Mouse (Mus musculus): ENCODE measurements at regions not wholly inside any gene's neighbourhood (a gene's known extent, or its start where the extent isn't known, plus 50 kb on each side); places are given as distances from the start of the nearest gene placed in this dataset.

DNA sequence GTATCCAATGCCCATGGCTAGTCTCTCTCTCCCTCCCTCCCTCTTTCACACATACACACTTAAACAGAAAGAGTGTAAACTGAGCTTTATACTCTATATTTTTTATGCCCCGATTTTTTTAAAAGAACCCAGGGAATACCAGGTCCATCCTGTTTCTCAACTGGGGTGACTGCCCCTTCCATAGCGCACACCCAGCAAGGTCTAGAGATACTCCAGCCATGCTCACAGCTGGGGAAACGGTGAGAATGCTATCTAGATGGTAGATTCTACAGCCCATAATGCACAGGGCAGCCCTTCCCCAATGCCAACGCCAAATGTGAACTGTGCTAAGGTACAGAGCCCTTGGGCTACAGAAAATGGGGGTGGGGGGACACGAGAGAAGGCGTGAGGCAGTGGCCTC lies 51.2 kb upstream of the Tln2 start:
- no peak for ATAC-seq (ENCODE audit: low TSS enrichment)

DNA sequence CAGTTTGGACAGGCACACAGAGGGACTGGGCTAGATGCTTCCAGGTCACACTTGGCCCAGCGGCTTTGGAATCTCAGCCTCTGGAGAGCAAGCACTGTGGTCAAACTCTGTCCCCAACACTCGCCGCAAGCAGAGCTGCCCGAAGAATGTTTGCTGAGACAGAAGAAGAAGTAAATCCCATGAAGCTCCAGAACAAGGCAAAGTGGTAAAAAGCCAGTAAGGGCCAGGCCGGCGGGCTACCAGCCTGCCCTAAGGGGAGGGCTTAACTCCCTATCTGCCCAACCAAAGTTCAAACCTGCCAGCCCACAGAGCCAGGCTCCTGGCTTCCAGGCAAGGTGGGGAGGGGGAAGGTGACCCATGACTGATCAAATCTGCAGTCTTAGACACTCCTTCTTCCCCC lies 52.2 kb upstream of the Tln2 start:
- ATAC-seq (ENCODE audit: low TSS enrichment) = no peak

DNA sequence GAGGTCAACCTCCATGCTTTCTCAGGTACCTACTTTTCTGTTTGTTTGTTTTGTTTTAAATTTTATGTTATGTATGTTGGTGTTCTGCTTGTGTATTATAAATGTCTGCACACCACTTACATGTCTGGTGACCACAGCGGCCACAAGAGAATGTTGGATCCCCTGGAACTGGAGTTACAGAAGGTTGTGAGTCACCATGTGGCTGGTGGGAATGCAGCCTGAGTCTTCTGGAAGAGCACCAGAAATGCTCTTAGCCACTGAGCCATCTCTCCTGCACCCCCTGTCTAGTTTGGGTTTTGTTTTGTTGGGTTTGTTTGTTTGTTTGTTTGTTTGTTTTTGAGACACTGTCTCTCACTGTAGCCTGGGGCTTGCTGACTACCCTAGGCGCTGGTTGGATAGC lies 52.6 kb upstream of the Tln2 start:
- no peak for ATAC-seq (ENCODE audit: low TSS enrichment)

DNA sequence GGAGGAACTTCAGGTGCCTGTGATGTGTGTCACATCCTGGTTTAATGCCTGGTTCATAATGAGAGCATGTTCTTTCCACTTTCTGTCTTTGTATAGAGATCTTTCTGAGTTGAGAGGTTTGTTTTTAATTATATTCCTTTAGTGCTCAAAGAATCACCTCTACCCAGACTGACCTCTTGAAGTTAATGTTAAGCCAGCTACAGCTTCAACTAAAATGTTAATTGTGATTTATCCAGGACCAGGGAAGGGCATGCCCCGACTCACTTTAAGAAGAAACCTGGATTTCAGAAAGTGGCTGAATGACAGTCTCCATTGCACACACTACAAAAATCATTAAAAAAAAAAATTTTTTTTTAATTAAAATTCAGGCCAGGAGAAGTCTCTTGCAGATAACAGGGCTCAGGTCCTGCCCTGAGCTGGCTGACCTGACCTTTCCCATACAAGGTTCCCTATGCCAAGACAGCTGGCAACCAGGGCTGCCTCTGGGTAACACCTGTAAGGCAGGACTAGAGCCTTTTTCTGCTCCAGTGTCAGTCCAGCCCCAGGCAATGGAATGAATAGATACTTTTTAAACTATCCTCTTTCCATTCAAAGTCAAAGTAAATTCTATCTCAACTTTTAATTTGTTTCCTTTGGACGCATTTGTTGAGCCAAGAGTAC lies 54.7 kb upstream of the Tln2 start:
- ATAC-seq (ENCODE audit: low TSS enrichment) = no peak

DNA sequence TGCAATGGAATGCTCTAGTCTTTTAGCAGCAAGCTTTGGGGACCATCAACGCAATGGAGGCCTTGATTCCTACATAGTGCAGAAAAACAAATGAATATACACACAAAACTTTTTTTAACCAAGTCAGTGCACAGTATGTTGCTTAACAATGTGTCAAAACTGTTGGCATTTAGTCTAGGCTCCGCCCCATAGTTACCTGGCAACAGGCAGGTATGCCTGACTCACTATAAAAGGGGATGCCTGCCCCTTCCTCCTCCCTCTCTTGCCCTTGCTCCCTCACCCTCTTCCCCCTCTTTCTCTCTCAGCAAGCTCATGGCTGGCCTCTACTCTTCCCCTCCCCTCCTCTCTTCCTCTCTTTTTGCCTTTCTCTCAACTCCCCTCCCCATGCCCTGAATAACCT lies 56.7 kb upstream of the Tln2 start:
- ATAC-seq (ENCODE audit: low TSS enrichment) = no peak

DNA sequence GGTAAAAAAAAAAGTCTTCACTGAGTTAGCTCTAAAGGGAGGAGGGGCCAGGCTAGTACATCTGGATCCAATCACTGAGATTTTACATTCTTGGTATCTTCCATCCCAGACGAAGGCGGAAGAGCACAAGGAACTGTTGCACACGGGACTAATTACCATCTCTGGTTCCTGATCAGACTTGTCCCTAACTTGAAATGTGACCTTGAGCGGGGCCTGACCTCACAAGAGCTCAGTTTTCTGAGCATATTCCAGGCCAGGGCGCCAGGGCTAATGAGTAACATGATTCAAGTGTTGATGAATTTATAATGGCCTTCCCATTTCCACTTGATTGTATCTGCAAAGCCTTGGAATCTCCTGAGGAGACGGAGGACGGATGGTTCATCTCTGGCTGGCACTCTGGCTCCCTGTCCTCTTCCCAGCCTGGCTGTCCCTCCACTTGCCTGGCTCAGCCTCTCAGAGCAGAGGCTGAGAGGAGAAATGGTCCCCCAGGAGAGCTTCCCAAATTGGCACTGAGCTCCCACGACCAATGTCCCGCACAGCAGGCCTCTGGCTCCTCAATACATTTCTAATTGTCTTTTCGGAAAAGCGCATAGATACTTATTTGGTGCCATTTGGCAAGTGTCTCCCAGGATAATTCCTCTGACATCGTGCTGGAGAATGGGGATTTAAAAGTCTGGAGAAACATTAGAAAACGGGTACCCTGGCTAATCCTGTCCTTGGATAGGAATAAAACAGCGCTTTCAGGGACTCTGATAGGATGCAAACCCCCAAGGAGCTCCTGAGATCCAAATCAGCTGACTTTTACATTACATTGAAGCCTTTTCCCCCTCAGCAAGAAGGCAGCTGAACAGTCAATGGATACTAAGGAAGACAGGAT lies 58.1 kb upstream of the Tln2 start:
- ATAC-seq (ENCODE audit: low TSS enrichment) = no peak

DNA sequence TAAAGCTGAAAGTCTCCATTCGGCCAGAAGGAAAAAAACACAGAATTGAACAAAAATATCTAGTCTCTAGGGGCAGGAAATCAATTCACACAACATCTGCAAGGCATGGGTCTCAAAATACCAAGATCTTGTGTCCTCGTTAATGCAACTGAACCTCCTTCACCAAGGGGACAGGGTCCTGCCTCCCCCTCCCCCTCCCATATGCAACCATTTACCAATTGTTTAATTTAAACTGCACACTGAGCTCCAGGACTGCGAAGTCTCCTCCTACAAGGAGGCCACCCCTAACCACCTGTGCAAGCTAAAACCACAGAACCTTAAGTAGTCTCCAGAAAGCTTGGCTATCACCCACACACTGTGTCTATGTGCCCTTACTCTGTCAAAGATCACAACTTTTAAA lies 61.4 kb upstream of the Tln2 start:
- ATAC-seq (ENCODE audit: low TSS enrichment) = no peak

DNA sequence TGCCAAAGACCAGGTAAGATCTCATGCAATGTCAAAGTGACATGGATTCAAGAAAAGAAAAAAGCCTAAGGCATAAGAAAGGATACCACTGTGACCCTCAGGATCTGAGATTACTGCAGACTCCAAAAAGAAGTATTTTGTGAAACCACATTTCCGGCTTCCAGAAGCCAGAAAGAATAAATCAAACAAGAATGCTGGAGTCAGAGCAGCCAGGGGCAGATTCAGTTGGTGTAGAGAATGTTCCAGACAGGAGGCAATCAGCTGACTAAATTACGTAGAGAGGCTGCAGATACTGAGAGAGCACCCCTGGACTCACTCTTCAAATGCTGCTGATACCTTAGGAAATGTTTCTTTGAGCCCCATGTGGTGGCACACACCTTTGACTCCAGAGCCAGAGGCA lies 67.7 kb upstream of the Tln2 start:
- ATAC-seq (ENCODE audit: low TSS enrichment) = no peak

DNA sequence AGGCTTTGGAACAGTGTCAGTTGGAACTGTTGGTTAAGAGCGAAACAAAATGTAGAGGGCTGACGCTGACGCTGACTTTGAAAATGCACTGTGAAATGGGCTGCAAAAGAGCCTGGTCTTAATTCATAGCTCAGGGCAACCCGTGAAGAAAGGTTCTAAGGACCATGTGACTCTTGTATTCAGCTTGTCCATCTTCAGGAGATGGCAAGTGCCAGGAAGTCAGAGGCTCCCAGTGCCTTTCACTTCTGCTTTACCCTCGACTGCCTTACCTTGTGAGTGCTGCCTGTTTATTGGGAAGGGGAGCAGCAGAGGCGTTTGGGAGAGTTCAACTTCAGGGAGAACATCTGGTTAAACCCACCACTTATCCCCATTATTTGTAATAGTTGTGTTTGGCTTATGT lies 70.1 kb upstream of the Tln2 start:
- no peak for ATAC-seq (ENCODE audit: low TSS enrichment)

DNA sequence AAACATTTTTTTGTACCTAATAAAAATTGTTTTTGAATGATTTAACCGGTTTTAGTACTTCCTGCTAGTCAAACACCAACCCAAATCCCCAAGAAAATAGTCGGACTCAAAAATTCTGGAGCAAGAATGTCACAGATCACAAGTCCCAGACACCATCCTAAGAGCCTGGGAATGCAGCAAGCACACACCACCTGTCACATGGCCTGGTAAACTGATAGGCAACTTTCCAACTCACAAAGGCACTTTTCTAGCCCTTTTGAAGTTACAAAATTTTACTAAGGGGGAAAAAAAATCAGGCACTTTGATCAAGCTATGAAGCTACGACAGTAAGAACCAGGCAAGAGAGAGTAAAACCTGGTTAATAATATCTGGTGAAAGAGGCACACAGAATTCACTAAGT lies 70.7 kb upstream of the Tln2 start:
- ATAC-seq (ENCODE audit: low TSS enrichment) = no peak

DNA sequence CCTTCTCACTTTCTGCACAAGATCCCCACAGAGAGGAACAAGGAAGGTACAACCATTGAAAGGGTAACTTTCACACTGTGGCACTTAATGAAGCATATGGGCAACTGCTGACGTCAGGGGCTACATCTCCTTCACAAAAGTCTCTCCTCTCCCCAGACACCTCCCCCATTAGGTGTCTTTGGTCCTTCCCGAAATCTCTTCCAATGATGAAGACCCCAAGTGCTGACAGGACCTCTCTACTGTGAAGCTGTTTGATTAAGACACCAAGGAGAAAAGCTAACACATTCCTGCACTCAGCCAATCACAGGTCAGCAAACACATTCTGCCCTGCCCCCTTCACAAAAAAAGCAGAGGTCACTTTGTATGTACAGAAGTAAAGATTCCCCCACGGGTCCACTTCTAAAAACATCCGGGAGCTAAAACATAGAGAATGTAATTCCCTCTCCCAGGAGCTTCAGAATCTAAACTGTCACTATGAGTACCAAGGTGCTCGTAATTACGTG lies 72.3 kb upstream of the Tln2 start:
- no peak for ATAC-seq (ENCODE audit: low TSS enrichment)

DNA sequence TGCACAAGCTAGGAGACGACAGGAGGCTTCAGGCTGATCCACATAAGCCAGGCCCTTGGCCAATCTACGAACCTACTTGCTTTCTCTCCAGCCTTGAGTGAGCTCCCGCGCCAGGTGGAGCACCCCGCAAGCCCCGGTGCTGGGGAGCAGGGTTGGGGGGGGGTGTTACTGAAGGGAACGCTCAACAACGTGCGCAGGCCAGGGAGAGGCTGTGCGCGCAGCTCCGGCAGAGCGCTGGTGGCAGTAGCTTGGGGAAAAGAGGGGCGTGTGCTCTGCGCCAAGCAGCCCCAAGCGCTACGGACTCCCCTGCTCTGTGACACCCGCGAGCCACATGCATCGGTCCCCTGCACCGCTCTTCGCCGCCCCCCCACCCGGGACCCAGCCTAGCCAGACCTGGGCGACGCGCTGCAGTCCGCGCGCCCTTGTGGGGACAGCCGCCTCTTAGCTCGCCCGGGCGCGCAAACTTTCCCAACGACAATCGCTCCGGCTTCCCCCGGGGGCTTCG lies 73.1 kb upstream of the Tln2 start:
- peak; percentile 51; the same call in 1 of the 2 replicates for ATAC-seq (ENCODE audit: low TSS enrichment)

DNA sequence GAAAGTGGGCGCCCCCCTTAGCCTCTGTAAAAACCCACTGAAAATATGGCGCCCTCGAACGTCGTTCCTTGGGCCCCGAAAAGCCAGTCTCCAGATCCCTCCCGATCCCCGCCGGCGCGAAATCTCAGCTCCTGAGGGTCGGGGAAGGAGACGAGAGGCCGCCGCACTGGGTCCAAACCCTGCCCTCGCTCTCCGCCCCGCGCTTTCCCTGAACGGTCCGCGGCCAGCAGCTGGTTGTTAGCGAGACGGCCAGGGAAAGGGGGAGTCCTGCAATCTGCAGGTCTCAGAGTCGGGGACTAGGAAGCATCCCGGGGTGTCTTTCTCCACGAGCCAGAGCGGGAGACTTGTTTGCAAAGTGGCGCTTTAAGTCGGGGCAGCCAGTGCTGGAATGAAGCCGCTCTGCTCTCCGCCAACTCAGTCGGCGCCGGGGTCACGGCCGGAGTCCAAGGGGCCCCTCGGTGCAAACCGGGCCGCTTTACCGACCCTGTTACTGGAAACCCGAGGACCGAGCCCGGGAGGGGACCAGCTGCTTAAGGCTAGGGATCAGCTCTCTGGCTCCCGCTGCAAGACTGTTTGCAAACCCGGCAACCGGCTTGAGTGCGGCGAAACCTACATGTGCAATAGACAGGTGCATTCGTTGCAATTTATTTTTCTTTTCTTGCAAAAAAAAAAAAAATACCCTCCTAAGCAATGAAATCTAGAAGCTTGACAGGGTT lies 73.7 kb upstream of the Tln2 start:
- ATAC-seq (ENCODE audit: low TSS enrichment) = peak; percentile 51; the same call in 1 of the 2 replicates

DNA sequence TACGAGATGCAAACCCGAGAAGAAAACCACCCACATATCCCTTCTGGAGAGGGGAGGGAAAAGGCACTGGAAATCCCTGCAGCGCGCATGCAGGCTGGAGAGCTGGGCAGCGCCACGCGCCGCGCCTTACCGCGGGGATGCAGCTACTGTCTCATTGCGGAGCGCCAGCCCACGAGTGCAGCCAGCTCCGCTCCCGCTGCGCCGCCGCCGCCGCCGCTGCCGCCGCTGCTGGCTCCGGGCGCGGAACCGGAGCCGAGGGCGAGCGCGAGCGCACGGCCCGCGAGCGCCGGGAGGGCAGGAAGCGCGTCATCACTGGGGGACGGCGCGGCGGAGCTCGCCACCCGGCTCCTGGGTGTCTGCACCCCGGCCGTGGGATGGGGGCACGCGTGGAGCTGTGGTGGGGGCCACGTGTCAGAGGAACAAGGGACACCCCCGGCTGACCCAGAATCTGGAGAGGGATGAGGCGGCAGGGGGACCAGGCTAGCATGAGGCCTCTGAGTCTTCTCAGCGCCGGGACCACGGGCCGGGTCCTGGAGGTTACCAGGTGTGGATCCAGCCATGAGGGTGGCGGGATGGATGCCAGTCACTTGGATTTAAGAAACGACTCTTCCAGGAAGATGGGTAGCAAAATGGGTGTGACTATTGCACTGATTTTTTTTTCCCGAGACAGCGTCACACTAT lies 74.4 kb upstream of the Tln2 start:
- peak; percentile 90 for ATAC-seq (ENCODE audit: low TSS enrichment)

DNA sequence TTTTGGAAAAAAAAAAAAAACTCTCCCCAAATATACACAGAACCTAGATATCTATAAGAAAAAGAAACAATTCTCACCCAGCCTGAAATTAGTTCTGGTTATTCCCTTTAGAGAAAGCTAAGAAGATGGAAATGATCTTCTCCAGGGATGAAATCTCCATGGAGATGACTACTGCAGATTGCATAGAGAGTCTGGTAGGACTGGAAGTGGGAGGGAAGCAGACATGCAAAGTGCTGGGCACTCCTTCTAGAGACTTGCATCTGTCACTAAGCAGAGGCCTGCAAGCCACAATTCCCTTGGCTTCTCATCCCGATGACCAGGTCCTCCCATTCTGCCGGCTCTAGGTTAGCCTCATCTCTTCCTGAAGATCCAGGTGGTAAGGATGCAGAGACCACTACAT lies 87.3 kb upstream of the Tln2 start:
- peak; percentile 80 for ATAC-seq (ENCODE audit: low TSS enrichment)

DNA sequence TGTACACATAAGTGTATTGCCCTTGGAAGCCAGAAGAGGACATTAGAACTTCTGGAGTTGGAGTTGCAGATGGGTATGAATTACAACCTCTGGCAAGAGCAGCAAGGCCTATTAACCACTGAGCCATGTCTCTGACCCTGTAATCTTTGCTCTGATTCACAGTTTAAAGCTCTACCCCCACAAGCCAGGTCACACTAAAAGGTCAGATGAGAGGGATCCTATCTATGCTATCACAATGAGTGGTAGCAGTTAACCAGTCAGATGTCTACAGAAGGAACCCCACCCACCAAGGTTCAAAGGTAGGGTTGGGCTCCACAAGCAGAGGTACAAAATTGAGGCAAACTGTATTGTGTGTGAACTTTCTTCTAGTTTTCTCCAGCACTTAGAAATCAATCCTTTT lies 94.5 kb upstream of the C2cd4b start:
- no peak for ATAC-seq (ENCODE audit: low TSS enrichment)

DNA sequence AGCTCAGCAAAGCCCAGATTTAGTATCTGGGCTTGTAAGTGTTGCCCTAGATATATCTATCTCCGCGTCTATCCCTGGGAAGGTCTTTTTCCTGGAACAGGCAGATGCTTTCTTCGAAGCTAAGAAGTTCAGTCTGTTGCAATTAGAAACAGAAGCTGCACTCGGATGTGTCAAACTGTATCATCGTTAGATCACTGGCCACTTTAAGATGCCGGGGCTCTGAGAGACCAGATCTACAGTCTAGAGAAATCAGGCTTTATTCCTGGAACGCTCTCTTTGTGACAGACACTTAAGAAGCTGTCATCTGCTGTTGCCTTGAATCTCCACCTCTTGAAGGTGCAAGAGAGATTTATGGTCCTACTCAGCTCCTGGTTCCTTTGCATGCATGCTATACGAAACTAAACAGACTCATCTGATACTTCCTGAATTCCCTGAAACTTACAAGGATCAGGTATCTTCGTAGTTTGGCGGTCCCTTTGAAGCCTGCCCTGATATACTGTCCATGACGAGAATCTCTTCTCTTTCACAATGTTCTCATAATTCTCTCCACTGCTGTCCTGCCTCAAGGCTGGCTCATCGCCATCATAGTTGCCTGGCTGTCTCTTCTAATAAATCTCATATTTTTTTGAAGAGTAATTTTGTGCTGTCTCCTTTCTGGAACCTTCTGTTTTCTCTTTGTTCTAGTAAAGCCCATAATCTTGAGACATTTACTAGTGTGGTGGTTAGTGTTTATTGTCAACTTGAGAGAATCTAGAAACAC lies 88.8 kb upstream of the C2cd4b start:
- ATAC-seq (ENCODE audit: low TSS enrichment) = peak; percentile 79

DNA sequence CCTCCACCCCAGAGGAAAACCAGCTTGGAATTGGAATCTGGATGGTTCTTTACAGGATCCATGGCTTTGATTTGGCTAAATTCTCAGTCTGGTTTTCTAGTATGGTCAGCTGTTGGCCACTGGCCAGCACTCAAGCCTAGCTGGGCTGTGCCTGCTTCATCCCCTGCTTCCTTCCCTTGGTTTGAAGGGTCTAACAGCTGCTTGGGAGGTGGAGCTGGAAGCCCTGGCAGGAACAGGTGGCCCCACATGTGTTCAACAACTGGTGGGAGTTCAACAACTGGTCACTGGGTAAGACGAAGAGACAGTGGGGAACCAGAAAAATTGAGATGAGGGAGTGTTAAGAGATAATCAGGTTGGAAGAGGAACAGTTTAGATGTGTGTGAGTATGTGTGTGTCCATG lies 82.3 kb upstream of the C2cd4b start:
- no peak for ATAC-seq (ENCODE audit: low TSS enrichment)

DNA sequence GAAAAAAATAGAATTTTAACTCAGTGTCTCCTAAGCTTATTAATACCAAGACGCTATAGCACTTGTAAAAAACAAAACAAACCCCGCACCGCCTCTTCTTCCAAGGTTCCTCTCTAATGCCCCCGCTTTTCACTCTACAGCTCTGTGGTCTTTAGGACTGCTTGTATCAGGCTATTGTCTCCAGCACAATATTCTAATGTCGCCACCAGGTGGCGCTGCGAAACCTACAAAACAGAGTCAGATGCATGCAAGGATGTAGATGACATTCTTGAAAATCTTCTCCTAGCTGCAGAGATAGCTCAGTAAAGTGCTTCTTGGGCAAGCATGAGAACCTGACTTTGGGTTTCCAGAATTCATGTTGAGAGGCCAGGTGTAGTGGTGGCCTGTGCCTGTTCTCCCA lies 75.9 kb upstream of the C2cd4b start:
- peak; percentile 93 for ATAC-seq (ENCODE audit: low TSS enrichment)

DNA sequence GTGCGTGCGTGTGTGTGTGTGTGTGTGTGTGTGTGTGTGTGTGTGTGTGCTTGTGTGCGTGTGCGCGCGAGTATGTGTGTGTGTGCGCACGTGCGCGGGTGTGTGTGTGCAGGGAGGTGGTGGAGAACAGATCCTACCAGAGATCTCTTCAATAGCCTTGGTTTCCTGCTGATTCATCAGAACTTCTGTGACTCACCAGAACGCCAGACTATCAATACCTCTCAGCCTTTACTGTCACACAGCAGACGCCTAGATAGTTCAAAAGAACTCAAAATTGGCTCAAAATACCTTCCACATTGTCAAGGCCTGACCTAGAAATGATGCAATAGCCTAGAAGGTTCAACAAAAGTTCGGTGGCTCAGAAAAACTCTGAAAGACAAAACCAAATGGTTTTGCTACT lies 66.8 kb upstream of the C2cd4b start:
- no peak for ATAC-seq (ENCODE audit: low TSS enrichment)

DNA sequence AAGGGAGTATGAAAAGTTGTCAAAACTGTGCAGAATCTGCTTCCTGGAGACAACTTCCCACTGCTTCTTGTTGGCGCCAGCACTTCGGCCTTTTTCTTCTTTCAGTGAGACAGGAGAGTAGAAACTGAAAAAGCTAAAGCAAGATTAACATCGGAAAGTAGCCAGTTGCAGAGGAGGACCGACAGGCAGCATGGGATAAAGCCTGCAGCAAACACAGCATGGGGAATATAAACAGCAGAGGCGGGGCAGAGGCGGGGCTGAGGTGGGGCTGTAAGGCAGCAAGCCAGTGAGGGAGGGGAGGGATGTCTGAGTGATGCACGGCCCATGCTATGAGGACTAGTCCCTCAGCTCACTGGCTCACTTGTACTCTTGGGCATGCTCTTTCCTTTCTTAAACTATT lies 65.5 kb upstream of the C2cd4b start:
- ATAC-seq (ENCODE audit: low TSS enrichment) = peak; percentile 85; the same call in 1 of the 2 replicates

Measured in frontal cortex, adult (tissue).